Mouse (Mus musculus) intestine, embryonic 16.5 days (tissue): Measurements from ENCODE around the gene 1700067K01Rik. TPM values are rescaled to one million over a fixed set of nuclear protein-coding genes. Genes with fewer than 3 reads are reported as not detected.

Experiments
- ATAC-seq: fragments of 200-750 bp; cut with Nextera tagmentation; 2 replicates; pipeline ENCODE4 v1.8.0; 2017; ENCODE audit warnings: moderate TSS enrichment, moderate library complexity
- H3K27ac ChIP-seq: fragments of 300-500 bp; sonication (generic); 2 replicates; pipeline ENCODE4 v1.5.1; 2014; ENCODE audit warnings: mild to moderate bottlenecking, low read length
- H3K27me3 ChIP-seq: fragments of 300-500 bp; sonication (generic); replicated peaks from 2 replicates; pipeline ENCODE4 v1.6.1; 2014; ENCODE audit warnings: low read length, control low read depth, mixed read lengths; ENCODE audit not compliant: control insufficient read depth, insufficient read depth
- H3K36me3 ChIP-seq: fragments of 300-500 bp; sonication (generic); 2 replicates; pipeline ENCODE4 v1.6.1; 2014; ENCODE audit warnings: low read length, control low read depth; ENCODE audit not compliant: control insufficient read depth, insufficient read depth
- H3K4me1 ChIP-seq: fragments of 300-500 bp; sonication (generic); 2 replicates; pipeline ENCODE4 v1.6.1; 2014; ENCODE audit warnings: low read length, control low read depth, mixed read lengths; ENCODE audit not compliant: control insufficient read depth, insufficient read depth
- H3K4me2 ChIP-seq: fragments of 300-500 bp; sonication (generic); 2 replicates; pipeline ENCODE4 v1.6.1; 2014; ENCODE audit warnings: low read depth, low read length, control low read depth
- H3K4me3 ChIP-seq: fragments of 300-500 bp; sonication (generic); 2 replicates; pipeline ENCODE4 v1.5.1; 2014; ENCODE audit warnings: mild to moderate bottlenecking, low read length
- H3K9ac ChIP-seq: fragments of 300-500 bp; sonication (generic); 2 replicates; pipeline ENCODE4 v1.6.1; 2014; ENCODE audit warnings: low read depth, low read length
- H3K9me3 ChIP-seq: fragments of 300-500 bp; sonication (generic); 2 replicates; pipeline ENCODE4 v1.6.1; 2016; ENCODE audit warnings: low read length, control low read depth; ENCODE audit not compliant: control insufficient read depth
- WGBS: fragments of 180-500 bp; shearing (Covaris S2); extraction: QIAGEN DNeasy Blood & Tissue Kit; methylation state at CpG from one replicate; pipeline ENCODE4 v1.1.7; 2014; 5-methylcytosine and 5-hydroxymethylcytosine counted together
- polyA plus RNA-seq: library from polyadenylated mRNA; unstranded; fragments of >200 nt; fragmentation: Nextera tagmentation; extraction: Ambion mirVana; gene quantifications from 2 replicates; pipeline ENCODE4 v1.2.1, GENCODE M21; 2015

1700067K01Rik gene
- polyA plus RNA-seq, 1 experiment from 2014 or later: 0.66 TPM

DNA sequence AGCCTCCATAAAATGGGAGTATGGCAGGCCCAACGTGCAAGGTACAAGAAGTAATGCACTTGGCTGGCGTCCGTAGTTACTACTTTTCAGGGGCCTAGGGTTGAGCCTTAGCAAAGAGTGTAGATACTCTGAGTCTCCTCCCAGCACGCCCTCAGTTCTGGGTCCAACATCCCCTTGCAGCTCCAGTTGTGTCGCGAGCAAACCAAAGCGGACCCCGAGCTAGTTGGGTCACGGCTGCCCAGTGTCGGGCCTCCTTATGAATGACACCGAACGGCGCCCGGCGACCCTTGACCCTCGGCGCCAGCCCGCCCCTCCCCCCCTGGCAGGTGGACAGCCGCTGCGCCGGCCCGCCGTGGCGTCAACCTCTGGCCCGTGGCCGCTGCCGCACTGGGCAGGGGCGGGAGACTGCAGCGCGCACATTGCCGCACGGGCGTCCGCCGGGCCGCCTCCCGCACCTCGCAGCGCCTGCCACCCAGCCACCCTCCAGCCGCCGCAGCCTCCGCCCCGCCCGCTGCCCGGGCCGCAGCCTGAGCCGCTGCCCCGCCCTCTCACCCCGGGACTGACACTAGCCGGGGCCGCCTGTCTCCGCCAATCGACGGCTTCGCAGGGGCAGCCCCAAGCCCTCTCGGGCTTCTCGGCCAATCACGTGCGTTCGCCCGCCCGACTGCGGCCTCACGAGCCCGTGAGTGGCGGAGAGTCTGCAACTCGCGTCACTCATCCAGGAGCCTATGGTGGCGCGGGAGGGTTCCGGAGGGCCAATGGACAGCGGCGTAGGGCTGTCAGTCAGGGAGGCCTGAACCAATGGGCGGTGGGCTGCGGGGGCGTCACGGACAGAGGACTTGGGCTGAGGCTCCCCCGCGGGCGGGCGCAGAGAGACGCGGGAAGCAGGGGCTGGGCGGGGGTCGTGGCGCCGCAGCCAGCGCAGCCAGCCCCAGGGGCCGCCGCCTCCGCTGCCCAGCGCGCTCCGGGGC, 28.9 kb upstream of the 1700067K01Rik start, which contains the start of gene Prkaca:
Prkaca (plus strand) TSS at position 844 of the 971 bp plus-strand sequence.
- H3K4me1 ChIP-seq: peaks cover 22% of the 10 kb centered on the region
- under 1% methylated on average over 86 of the region's 94 CpGs for whole genome bisulfite sequencing
- H3K9ac ChIP-seq: peak within 1 kb of the TSS; percentile 91
- ATAC-seq: peak; percentile 99
- peak within 1 kb of the TSS; percentile 94 for H3K4me3 ChIP-seq
- no peaks in the 10 kb centered on the region for H3K9me3 ChIP-seq
- no peaks in the 10 kb centered on the region for H3K27me3 ChIP-seq
- peaks cover 10% of the 10 kb centered on the region for H3K36me3 ChIP-seq
- peak within 1 kb of the TSS; percentile 93 for H3K4me2 ChIP-seq
- peak within 1 kb of the TSS; percentile 73 for H3K27ac ChIP-seq

DNA sequence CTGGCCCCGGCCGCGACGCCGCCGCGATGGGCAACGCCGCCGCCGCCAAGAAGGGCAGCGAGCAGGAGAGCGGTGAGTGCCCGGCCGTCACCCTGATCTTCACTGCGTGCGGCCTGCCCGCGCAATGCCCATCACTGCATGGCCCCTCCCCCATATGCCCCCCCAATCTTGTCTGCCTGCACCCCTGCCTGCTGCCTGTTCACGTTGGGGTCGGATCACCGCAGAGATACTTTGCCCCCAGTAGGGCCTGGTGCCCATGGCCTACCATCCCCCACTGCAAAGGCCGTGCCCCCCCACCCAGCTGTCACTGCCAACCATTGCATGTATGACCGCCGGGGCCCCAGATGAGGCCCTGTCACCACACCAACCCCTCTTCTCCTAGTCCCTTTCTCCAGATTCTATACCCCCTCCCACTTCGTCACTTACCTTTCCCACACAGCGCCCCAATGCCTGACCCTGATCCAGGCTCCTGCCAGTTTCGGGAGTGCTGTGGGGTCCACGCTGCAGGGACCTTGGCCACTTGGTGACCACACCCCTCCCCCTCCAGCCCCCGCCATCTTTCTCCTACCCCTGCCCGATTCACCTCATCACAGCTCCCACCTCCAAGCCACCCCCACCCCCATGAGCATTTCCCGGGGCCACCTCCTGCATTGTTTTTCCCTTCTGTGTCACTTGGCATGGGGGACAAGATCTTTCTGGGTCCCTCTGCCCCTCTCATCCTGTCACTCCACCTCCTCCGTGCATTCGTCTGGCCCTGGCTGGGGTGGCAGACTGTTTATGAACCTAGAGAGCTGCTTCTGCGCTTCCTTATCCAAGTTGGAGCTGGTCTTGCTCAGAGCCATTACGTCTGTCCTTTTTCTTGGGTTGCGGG, 27.9 kb upstream of the 1700067K01Rik start:
- Histone ChIP-seq H3K4me2 (peak overlapping the region; percentile 93), H3K4me3 (peak overlapping the region; percentile 94), H3K36me3 (peaks cover 4% of the 10 kb centered on the region; the same call in 1 of the 2 replicates), H3K4me1 (peaks cover 26% of the 10 kb centered on the region), H3K9ac (peak overlapping the region; percentile 91), H3K27ac (peak overlapping the region; percentile 51; the same call in 1 of the 2 replicates), H3K27me3 (no peaks in the 10 kb centered on the region), H3K9me3 (no peaks in the 10 kb centered on the region)
- no peak; the same call in 1 of the 2 replicates for ATAC-seq
- WGBS: 3% methylated on average over 35 of the region's 37 CpGs

DNA sequence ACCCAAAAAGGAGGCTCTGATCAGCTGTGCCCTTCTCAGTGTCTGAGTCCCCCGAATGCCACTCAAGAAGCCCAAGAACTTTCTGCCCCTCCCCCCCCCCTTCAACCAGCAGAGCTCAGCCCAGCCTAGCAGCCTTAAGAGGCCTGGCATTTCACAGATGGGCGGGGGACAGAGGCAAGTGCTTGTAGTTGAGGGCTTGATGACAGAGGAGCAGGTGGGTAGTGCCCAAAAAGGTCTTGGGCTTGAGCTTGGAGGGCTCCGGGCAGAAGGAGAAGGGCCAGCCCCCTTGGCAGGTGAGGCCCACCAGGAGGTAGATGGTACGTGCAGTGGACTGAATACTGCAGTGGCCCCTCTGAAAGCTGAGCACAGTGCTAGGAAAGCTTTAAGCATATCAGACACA, 26.8 kb upstream of the 1700067K01Rik start:
- Histone ChIP-seq H3K9ac (no peak overlapping the region), H3K36me3 (no peaks in the 10 kb centered on the region), H3K4me2 (no peak overlapping the region), H3K27ac (no peak overlapping the region), H3K4me3 (no peak overlapping the region), H3K9me3 (no peaks in the 10 kb centered on the region), H3K27me3 (no peaks in the 10 kb centered on the region), H3K4me1 (peaks cover 26% of the 10 kb centered on the region)
- ATAC-seq: no peak
- 87% methylated on average over 4 of the region's 4 CpGs for WGBS

DNA sequence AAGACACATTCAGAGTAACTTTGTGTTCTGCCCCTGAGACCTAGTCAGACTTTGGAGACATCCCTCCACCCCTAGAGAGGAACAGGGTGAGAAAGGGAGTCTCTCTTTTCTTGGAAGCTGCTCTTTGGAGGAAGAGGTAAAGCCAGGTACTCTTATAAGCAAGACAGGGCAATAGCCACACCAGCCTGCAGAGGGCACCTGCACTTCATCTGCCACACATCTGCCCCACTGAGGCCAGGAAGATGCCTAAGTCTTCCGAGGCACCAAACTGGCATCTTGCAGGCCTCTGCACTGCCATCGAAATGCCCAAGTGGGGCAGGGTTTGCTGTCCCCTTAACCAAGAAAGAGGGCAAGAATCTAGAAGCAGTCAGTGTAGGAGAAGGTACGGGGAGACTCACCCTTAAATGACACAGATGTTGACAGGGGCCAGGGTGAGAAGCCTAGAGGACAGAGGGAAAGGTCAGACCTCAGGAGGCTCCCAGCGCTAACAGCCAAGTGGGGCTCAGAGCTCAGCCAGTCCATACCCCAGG, 25.1 kb upstream of the 1700067K01Rik start:
- Histone ChIP-seq H3K4me3 (no peak overlapping the region), H3K9ac (no peak overlapping the region), H3K27ac (no peak overlapping the region), H3K9me3 (no peaks in the 10 kb centered on the region), H3K4me2 (no peak overlapping the region), H3K4me1 (peaks cover 26% of the 10 kb centered on the region), H3K27me3 (no peaks in the 10 kb centered on the region), H3K36me3 (peaks cover 3% of the 10 kb centered on the region; the same call in 1 of the 2 replicates)
- WGBS: 86% methylated on average over 4 of the region's 4 CpGs
- no peak for ATAC-seq

DNA sequence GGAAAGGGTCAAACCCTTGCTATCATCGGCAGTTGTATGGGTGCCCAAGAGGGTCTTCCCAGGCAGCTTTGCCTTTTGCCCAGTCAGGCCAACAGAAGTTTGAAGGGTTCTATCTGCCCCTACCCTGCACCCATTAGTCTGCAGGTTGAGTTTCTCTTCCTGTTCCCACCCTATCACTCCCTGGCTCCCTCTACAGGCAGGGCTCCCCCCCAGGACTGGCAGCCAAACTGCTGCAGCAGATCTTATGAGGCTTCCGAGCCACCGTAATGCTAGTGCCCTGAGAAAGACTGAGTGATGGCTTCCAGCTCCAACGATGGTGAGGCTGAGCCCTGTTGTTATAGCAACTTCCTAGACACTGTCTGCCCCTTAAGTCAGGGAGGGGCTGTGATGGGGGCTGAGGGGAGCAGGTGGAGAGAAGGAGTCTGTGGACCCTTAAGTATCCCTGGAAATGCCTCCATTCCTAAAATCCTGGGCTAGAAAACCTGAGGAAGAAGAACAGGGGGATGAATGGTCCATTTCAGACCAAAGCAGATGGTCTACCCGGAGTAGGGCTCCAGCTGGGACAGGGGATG, 24.4 kb upstream of the 1700067K01Rik start:
- 82% methylated on average over 5 of the region's 5 CpGs for WGBS

DNA sequence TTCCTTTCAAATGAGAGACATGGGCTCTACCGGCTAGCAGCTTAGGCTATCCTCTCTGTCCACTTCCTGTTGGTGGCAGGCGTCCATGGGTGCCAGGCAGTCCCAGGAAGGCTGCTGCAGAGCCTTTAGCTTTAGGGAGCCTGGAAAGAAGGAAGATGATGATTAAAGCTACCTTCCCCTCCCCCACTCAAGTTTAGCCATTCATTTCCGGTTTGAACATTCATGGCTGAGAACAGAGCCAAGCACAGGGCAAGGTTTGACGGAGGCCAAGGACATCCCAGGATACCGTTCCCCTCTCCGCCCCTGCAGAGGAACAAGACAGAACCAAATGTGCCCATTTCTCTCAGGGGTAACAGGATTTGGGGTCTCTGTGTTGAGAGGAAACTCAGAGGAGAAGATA, 23.7 kb upstream of the 1700067K01Rik start:
- 50% methylated on average over 6 of the region's 6 CpGs for WGBS
- H3K27me3 ChIP-seq: no peaks in the 10 kb centered on the region
- H3K4me2 ChIP-seq: no peak overlapping the region
- peaks cover 26% of the 10 kb centered on the region for H3K4me1 ChIP-seq
- H3K9ac ChIP-seq: no peak overlapping the region; the same call in none of the 2 replicates
- H3K27ac ChIP-seq: 0 out of 2 replicates have a peak overlapping the region, but pooled peaks have one; percentile 1
- H3K4me3 ChIP-seq: no peak overlapping the region
- no peak for ATAC-seq
- no peaks in the 10 kb centered on the region for H3K9me3 ChIP-seq
- H3K36me3 ChIP-seq: peaks cover 13% of the 10 kb centered on the region; the same call in 1 of the 2 replicates

More for the DNA sequence above, 24.4 kb upstream of the 1700067K01Rik start:
- no peaks in the 10 kb centered on the region for H3K9me3 ChIP-seq
- H3K4me2 ChIP-seq: no peak overlapping the region
- peaks cover 10% of the 10 kb centered on the region; the same call in 1 of the 2 replicates for H3K36me3 ChIP-seq
- no peak overlapping the region for H3K27ac ChIP-seq
- H3K27me3 ChIP-seq: no peaks in the 10 kb centered on the region
- H3K4me3 ChIP-seq: no peak overlapping the region
- H3K4me1 ChIP-seq: peaks cover 26% of the 10 kb centered on the region
- ATAC-seq: no peak
- no peak overlapping the region for H3K9ac ChIP-seq

DNA sequence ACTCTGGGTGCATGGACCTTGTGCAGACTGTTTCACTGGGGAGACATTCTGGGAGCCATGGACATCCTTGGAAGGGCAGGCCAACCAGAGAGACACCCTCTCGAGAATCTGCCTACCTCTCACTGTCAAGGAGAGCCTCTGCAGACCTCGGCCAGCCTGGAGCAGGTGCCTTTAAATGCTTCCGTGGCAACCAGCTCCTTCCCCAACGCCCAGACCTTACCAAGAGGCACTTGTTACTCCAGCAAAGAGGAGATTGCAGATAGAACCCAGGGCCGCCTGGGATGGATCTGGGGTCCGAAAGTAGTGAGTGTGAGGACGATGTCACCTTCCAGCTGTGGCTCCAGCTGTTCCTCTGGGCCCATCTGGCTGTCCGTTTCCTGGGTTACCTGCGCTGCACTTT, 23.1 kb upstream of the 1700067K01Rik start:
- no peak overlapping the region; the same call in 1 of the 2 replicates for H3K9ac ChIP-seq
- 62% methylated on average over 9 of the region's 9 CpGs for WGBS

DNA sequence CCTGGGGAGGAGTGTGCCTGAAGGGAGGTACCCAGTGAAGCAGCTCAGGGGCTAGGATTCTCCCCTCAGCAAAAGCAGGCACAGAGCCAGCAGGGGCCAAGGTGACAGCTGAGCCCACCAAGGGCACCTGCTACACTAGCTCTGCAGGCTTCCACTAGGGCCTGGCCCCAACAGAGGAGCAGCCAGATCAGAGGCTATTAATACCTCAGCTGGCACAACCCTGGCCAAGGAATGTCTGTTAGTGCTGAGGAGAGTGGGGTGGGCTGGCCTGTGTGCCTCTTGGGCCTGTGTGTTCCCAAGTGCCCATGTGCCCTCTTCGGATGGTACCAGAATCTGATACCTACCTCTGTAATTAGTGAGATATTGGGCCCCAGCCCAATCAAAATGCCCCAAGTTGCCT, 21.1 kb upstream of the 1700067K01Rik start:
- H3K27me3 ChIP-seq: no peaks in the 10 kb centered on the region
- no peaks in the 10 kb centered on the region for H3K9me3 ChIP-seq
- H3K4me2 ChIP-seq: no peak overlapping the region
- H3K4me1 ChIP-seq: peaks cover 12% of the 10 kb centered on the region
- no peak for ATAC-seq
- no peak overlapping the region for H3K27ac ChIP-seq
- peaks cover 14% of the 10 kb centered on the region; the same call in 1 of the 2 replicates for H3K36me3 ChIP-seq
- 88% methylated on average over 1 of the region's 1 CpGs for WGBS
- H3K9ac ChIP-seq: no peak overlapping the region
- no peak overlapping the region for H3K4me3 ChIP-seq

More for the DNA sequence above, 23.1 kb upstream of the 1700067K01Rik start:
- H3K36me3 ChIP-seq: peaks cover 14% of the 10 kb centered on the region; the same call in 1 of the 2 replicates
- H3K27ac ChIP-seq: 0 out of 2 replicates have a peak overlapping the region, but pooled peaks have one; percentile 1
- H3K27me3 ChIP-seq: no peaks in the 10 kb centered on the region
- no peak for ATAC-seq
- H3K4me2 ChIP-seq: no peak overlapping the region
- peaks cover 26% of the 10 kb centered on the region for H3K4me1 ChIP-seq
- H3K4me3 ChIP-seq: no peak overlapping the region
- H3K9me3 ChIP-seq: no peaks in the 10 kb centered on the region
